Mouse (Mus musculus): ENCODE measurements around the gene Myl3. TPM values are rescaled to one million over a fixed set of nuclear protein-coding genes. Genes with fewer than 3 reads are reported as not detected.

Gene Myl3
- total and polyA plus RNA-seq, 3 experiments, result not detected

DNA sequence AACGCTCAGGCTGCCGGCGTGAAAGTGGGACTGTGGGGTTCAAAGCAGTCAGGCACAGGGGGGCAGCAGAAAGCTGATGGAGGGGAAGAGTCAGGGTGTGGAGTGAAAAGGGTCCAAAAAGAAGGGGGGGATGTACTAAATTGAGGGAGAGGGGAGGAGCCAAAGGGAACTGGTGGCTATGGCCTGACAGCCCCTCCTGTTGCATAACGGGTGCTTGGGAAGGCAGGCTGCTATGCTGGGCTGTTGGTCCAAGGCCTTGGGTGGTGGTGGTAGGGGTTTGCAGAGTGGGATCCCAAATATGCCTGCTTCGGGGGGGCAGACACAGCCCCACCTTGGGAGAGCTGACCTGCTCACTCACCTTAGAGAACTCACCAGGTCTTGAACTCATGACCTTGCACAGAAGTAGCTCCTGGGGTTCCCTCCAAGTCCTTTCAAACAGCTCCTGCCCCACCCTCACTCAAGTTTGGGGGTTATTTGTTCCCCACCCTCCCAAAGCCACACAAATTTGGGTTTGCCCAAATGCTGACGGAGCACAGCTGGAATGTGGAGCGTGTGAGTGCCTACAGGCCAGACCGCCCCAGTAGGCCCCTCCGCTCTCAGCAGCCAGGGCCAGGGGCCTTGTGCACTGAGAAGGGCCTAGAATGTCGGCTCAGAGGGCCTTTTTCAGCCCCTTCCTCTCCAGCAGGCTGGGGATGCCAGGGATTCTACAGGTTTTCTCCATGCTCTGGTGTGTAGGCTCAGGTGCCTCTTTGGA lies 33.8 kb downstream of the Myl3 start:
- H3K4me3 ChIP-seq (ENCODE audit: low read depth, low read length), result no peak overlapping the region
- no peaks in the 10 kb centered on the region for H3K9me3 ChIP-seq (replicated peaks)
- no peak for ATAC-seq (ENCODE audit: extremely low read depth, insufficient number of reproducible peaks, low FRiP score, poor library complexity, severe bottlenecking)
- no peaks in the 10 kb centered on the region for H3K4me1 ChIP-seq (ENCODE audit: insufficient read depth, low read depth, low read length)
- H3K27me3 ChIP-seq (ENCODE audit: insufficient read depth, low read length), result peaks cover 39% of the 10 kb centered on the region
- no peak for DNase-seq (ENCODE audit: low spot score)
- TF ChIP-seq CTCF (IDR thresholded peaks at IDR 0.05; ENCODE audit: low read depth, low read length), result no peak
- no peak for TF ChIP-seq POLR2AphosphoS5 (IDR thresholded peaks at IDR 0.05; ENCODE audit: insufficient replicate concordance, low read depth, low read length)
- TF ChIP-seq GATA1 (IDR thresholded peaks at IDR 0.05; ENCODE audit: borderline replicate concordance, low read length), result no peak
- TF ChIP-seq GATA2 (IDR thresholded peaks at IDR 0.05; ENCODE audit: borderline replicate concordance, low read depth, low read length), result no peak
- no peak for TF ChIP-seq TAL1 (conservative IDR thresholded peaks at IDR 0.05; ENCODE audit: low read depth, low read length)
- no peaks in the 10 kb centered on the region for H3K36me3 ChIP-seq (replicated peaks)

DNA sequence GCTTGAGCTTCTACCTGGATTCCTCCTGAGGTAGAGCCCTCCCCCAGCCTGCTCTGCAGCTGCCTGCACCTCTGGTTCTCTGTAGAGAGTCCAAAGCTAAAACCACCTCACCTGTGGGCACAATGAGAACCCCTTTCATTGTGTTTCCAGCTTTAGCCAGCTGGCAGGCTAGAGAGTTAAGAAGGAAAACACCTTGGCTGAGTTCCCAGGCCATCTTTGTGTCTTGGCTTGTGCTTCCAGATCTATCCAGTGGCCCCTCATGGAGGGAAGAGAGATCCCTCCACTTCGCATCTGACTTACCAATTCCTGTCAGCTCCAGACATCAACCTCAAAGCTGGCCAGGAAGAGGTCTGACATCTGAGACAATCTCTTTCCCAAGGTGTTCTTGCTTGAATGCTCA lies 36.4 kb downstream of the Myl3 start:
- DNase-seq (ENCODE audit: low spot score) (no peak), ATAC-seq (ENCODE audit: extremely low read depth, insufficient number of reproducible peaks, low FRiP score, poor library complexity, severe bottlenecking) (no peak)
- H3K27me3 ChIP-seq (ENCODE audit: insufficient read depth, low read length), result peaks cover 61% of the 10 kb centered on the region
- H3K4me3 ChIP-seq (ENCODE audit: low read depth, low read length), result no peak overlapping the region
- H3K36me3 ChIP-seq (replicated peaks), result no peaks in the 10 kb centered on the region
- TF ChIP-seq TAL1 (conservative IDR thresholded peaks at IDR 0.05; ENCODE audit: low read depth, low read length), result no peak
- TF ChIP-seq GATA1 (IDR thresholded peaks at IDR 0.05; ENCODE audit: borderline replicate concordance, low read length), result no peak
- H3K4me1 ChIP-seq (ENCODE audit: insufficient read depth, low read depth, low read length), result peaks cover 7% of the 10 kb centered on the region; the same call in 1 of the 2 replicates
- no peaks in the 10 kb centered on the region for H3K9me3 ChIP-seq (replicated peaks)

DNA sequence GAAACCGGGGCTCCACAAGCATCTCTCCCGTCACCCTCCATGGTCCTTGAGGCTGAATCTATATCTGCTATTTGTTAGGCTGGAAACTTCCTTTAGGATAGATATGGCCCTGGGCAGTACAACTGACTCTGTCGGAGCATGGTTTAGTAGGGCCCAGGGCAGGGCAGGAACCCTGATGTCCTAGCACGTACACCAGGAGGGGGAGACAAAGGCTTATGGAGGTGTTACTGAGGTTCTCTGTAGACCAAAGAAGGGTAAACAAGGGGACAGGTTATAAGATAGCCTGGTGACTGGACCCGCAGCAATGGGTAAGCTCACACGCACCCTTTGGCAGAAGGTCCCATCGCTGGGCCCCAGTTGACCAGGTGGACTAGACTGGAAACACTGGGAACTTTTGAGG lies 36.9 kb downstream of the Myl3 start:
- ATAC-seq (ENCODE audit: extremely low read depth, insufficient number of reproducible peaks, low FRiP score, poor library complexity, severe bottlenecking), result no peak
- peaks cover 7% of the 10 kb centered on the region; the same call in 1 of the 2 replicates for H3K4me1 ChIP-seq (ENCODE audit: insufficient read depth, low read depth, low read length)
- peaks cover 61% of the 10 kb centered on the region for H3K27me3 ChIP-seq (ENCODE audit: insufficient read depth, low read length)

DNA sequence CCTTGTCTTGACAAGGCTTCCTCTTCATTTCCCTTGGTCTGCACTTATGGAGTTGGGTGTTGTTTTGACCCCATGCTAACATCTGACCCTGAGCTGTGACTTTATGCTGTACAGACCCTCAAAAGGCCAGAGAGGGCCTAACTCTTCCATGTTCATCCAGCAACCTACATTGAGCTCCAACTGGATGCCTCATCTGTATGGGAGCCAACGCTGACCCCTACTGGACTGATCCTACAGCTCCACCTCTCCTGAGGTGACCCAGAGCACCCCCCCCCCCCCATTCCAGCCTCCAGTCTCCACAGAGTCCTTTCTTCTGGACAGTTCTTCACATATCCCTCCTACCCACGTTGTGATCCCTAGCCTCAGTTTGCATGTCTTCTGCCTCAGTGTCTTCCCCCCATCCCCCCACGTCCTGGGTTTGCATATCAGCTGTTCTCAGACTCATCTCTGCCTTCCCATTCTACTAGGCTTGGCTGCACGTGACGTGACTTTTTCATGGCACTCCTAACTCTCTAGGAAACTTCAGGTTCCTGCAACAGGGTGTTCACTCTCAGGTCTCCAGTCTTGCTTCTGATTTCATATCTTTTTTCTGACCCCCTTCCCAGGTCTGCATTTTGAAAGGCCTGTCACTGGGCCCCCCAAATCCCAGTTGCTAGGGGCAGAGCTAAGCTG lies 37.7 kb downstream of the Myl3 start:
- no peak for ATAC-seq (ENCODE audit: extremely low read depth, insufficient number of reproducible peaks, low FRiP score, poor library complexity, severe bottlenecking)
- TF ChIP-seq TAL1 (conservative IDR thresholded peaks at IDR 0.05; ENCODE audit: low read depth, low read length) (no peak), GATA1 (IDR thresholded peaks at IDR 0.05; ENCODE audit: borderline replicate concordance, low read length) (no peak), CTCF (IDR thresholded peaks at IDR 0.05; ENCODE audit: low read depth, low read length) (no peak), GATA2 (IDR thresholded peaks at IDR 0.05; ENCODE audit: borderline replicate concordance, low read depth, low read length) (no peak), POLR2AphosphoS5 (IDR thresholded peaks at IDR 0.05; ENCODE audit: insufficient replicate concordance, low read depth, low read length) (no peak)
- Histone ChIP-seq H3K9me3 (replicated peaks) (no peaks in the 10 kb centered on the region), H3K4me1 (ENCODE audit: insufficient read depth, low read depth, low read length) (peaks cover 7% of the 10 kb centered on the region; the same call in 1 of the 2 replicates), H3K4me3 (ENCODE audit: low read depth, low read length) (no peak overlapping the region), H3K36me3 (replicated peaks) (no peaks in the 10 kb centered on the region), H3K27me3 (ENCODE audit: insufficient read depth, low read length) (peaks cover 59% of the 10 kb centered on the region)
- no peak for DNase-seq (ENCODE audit: low spot score)

More for the DNA sequence above, 36.9 kb downstream of the Myl3 start:
- no peak overlapping the region for H3K4me3 ChIP-seq (ENCODE audit: low read depth, low read length)
- TF ChIP-seq CTCF (IDR thresholded peaks at IDR 0.05; ENCODE audit: low read depth, low read length), result no peak
- H3K9me3 ChIP-seq (replicated peaks), result no peaks in the 10 kb centered on the region
- H3K36me3 ChIP-seq (replicated peaks), result no peaks in the 10 kb centered on the region
- DNase-seq (ENCODE audit: low spot score), result no peak

DNA sequence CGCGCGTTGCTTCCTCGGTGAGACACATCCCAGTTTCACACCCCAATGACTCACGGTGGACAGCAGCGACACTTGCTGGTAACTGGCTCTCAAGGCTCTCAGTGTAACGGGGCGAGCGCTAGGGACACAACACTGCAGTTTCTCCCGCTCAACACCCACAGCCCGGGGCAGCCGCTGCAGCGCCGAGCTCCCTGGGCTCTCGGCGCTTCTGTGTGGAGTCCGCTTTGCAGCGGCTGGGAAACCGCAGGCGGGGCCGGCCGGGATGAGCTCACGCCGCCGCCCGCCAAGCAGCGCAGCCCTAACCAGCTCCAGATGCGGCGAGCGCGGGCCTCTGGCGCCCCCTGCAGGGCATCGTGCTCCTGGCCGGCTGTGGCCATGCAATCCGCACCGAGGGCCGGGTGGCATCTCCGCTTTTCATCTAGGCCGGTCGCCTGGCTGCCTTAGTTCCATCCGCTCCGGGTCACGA lies 39.6 kb downstream of the Myl3 start:
- H3K4me3 ChIP-seq (ENCODE audit: low read depth, low read length), result peak overlapping the region; percentile 52; the same call in 1 of the 2 replicates
- peaks cover 7% of the 10 kb centered on the region; the same call in 1 of the 2 replicates for H3K4me1 ChIP-seq (ENCODE audit: insufficient read depth, low read depth, low read length)
- peak; percentile 45 for DNase-seq (ENCODE audit: low spot score)
- no peak for TF ChIP-seq GATA2 (IDR thresholded peaks at IDR 0.05; ENCODE audit: borderline replicate concordance, low read depth, low read length)
- TF ChIP-seq POLR2AphosphoS5 (IDR thresholded peaks at IDR 0.05; ENCODE audit: insufficient replicate concordance, low read depth, low read length), result no peak
- TF ChIP-seq CTCF (IDR thresholded peaks at IDR 0.05; ENCODE audit: low read depth, low read length), result peak; percentile 44; the same call in 1 of the 2 replicates
- ATAC-seq (ENCODE audit: extremely low read depth, insufficient number of reproducible peaks, low FRiP score, poor library complexity, severe bottlenecking), result peak; percentile 28; the same call in 1 of the 2 replicates
- H3K36me3 ChIP-seq (replicated peaks), result no peaks in the 10 kb centered on the region
- H3K27me3 ChIP-seq (ENCODE audit: insufficient read depth, low read length), result peaks cover 52% of the 10 kb centered on the region
- no peaks in the 10 kb centered on the region for H3K9me3 ChIP-seq (replicated peaks)

DNA sequence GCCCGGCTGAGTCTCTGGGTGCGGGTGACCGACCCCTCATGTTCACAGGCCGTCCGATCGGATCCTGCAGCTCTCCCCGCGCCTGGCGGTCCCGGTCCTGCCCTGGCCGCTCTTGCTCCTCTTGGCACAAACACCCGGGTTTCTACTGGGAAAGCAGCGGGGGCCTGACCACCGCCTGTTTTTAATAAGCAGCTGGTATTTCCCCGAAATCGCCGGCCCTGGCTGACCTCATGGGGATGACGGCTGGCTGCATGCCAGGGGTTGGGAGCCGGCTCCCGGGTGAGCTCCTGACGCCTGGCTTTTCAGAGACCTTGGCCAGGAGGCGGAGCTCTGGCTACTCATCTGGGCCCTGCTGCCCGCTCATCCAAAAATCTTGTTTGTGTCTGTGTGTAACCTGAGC lies 40.1 kb downstream of the Myl3 start:
- Histone ChIP-seq H3K9me3 (replicated peaks) (no peaks in the 10 kb centered on the region), H3K27me3 (ENCODE audit: insufficient read depth, low read length) (peaks cover 52% of the 10 kb centered on the region), H3K36me3 (replicated peaks) (no peaks in the 10 kb centered on the region), H3K4me1 (ENCODE audit: insufficient read depth, low read depth, low read length) (peaks cover 7% of the 10 kb centered on the region; the same call in 1 of the 2 replicates), H3K4me3 (ENCODE audit: low read depth, low read length) (peak overlapping the region; percentile 52; the same call in 1 of the 2 replicates)
- DNase-seq (ENCODE audit: low spot score), result no peak
- TF ChIP-seq GATA1 (IDR thresholded peaks at IDR 0.05; ENCODE audit: borderline replicate concordance, low read length) (no peak), CTCF (IDR thresholded peaks at IDR 0.05; ENCODE audit: low read depth, low read length) (no peak), POLR2AphosphoS5 (IDR thresholded peaks at IDR 0.05; ENCODE audit: insufficient replicate concordance, low read depth, low read length) (no peak), GATA2 (IDR thresholded peaks at IDR 0.05; ENCODE audit: borderline replicate concordance, low read depth, low read length) (no peak), TAL1 (conservative IDR thresholded peaks at IDR 0.05; ENCODE audit: low read depth, low read length) (no peak)
- ATAC-seq (ENCODE audit: extremely low read depth, insufficient number of reproducible peaks, low FRiP score, poor library complexity, severe bottlenecking), result no peak

All from G1E (cell line).